Mouse (Mus musculus) heart, postnatal 10 days (tissue): ENCODE measurements around the gene Mfsd4b2. TPM values are rescaled to one million over a fixed set of nuclear protein-coding genes. Genes with fewer than 3 reads are reported as not detected.
A peak's percentile ranks its signal among the peaks of the same experiment; 100 is the strongest.

Experiments
- DNase-seq, 2 experiments: peaks; one replicate each; pipeline ENCODE4 v3.0.0; 2021
- intact Hi-C: fragments of 180-260 bp; cut with DNase I; formaldehyde crosslinking; loops from one replicate; pipeline ENCODE4 v1.15.1; 2025
- total RNA-seq, 2 experiments: library from RNA; stranded (reverse); gene quantifications; 2 replicates each; pipeline ENCODE4 v1.2.3; 2021

Mfsd4b2 gene
- total RNA-seq, 2 experiments from 2014 or later, result 0.14 to 0.20 TPM

DNA sequence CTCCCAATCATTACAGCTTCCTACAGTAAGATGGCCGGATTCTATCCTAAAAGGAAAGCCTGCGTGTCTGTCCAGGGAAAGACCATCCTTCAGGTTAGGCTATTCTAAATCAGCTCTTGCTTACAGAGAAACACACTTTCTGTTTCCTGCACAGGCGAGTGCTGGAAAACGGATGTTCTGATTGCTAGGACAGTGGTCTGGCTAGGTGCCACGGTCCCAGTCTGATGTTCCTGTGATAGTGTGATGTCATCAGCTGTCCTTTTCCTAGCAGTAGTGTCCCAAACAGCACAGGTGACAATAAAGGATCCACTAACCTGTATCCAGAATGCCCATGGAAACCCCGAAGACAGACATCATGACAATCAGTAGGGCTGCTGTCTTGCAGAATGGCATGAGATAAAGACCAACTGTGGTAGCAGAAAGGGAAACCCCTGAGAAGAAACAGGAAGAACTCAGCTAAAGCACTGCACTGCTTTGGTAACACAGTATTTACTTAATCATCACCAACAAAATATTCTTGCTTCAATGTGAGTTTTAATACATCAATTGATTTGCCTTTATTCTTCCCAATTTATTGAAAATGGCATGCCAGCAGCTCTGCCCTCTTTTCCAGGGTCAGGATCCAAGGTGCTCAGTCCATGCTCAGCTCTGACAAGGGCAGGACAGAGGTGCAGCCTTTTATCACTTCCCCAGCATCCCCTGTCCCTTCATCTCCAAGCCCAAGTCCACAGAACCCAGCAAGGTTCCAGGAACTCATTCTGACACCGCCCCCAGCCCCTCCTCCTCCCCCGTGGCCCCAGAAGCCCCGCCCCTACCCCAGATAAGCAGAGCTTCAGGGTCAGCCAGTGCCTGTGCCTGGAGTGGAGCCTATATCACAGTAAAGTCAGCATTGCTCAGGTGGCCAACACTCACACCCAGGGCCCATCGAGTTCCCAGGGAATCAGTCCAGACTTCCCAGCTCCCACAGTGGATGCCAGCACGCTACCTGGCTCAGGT lies 32.7 kb downstream of the Mfsd4b2 start:
- DNase-seq, result peak; percentile 7 to 11
- intact Hi-C loops, result no loop called here

DNA sequence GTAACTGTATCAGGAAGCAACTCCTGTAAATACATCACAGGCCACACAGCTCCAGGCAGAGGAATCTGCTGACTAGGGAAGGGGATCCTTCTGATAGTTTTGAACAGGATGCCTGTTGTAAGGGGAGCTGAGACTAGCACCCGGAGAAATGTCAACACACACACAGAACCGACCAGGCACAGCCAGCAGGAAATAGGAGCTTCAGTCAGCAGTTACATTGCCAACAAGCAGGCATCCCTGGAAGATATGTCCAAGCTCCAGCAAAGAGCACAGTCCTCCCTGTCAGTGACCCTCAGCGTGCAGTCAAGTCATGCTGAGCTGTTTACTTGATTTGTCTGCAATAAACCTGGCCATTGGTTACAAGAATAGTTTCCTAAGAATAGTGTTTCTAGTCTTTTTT lies 38.1 kb downstream of the Mfsd4b2 start:
- intact Hi-C loops, result no loop called here
- DNase-seq, result no peak

Other genes starting within 250 kb of the Mfsd4b2 start
- gene Rev3l, start 194.8 kb downstream of the Mfsd4b2 start, total RNA-seq, result 10 to 100 TPM; 23.1 to 30.5 TPM
- gene Mfsd4b4, start 27.7 kb downstream of the Mfsd4b2 start, total RNA-seq, result 1 to 10 TPM; 3.3 to 3.8 TPM
- gene Mfsd4b3, start 33.2 kb upstream of the Mfsd4b2 start, total RNA-seq, result 1 to 10 TPM in 1 of 2 experiments, under 1 TPM in 1; 0.93 to 1.6 TPM
- under 1 TPM; 0.30 to 0.50 TPM for gene Mfsd4b5, start 59.7 kb upstream of the Mfsd4b2 start, total RNA-seq
- gene Mfsd4b1, start 98.3 kb upstream of the Mfsd4b2 start, total RNA-seq, result 1 to 10 TPM; 1.7 to 1.9 TPM
- 10 to 100 TPM; 13.4 to 16.2 TPM for gene Slc16a10, start 215.3 kb upstream of the Mfsd4b2 start, total RNA-seq